Mouse (Mus musculus): ENCODE results near the gene Gm42688. TPM values are rescaled to one million over a fixed set of nuclear protein-coding genes. Genes with fewer than 3 reads are reported as not detected.
A peak's percentile ranks its signal among the peaks of the same experiment; 100 is the strongest.

The Gm42688 gene
- polyA plus RNA-seq, 1 experiment from 2014 or later: 1.1 TPM

DNA sequence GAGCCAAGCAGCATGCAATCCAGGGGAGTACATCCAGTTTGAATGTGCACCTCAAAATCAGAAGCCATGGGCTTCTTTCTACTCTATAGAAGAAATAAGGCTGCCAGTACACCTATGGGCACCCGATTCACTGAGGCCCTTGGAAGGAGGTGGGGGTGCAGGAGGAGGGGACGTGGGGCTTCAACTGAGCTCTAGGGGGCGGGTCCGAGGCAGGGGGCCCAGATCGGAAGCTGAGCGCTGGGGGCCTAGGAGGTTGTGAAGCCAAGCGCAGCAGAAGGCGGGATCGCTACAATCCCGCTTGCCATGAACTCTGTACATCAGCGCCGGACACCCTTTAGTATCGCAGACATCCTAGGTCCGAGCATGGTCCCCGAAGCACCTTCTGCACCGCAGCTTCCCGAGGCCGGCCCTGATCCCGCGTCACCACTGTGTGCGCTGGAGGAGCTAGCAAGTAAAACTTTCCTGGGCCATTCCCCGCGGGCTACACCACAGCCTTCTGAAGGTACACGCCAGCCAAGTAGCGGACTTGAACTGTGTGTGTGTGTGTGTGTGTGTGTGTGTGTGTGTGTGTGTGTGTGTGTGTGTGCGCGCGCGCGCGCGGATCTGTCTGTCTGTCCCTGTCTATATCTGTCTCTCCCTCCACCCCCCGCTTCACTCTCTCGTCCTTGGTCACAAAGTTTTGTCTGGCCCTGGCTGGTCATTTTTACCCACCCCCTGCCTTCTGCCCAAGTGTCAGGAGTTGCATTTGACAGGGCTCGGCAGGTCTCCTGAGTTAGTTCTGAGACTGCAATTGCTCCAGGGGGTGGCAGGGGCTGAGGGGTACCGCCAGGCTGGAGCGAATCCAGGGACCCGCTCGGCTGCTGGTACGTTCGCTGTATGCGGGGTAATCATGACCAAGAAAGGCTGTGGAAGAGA lies 15.0 kb upstream of the Gm42688 start, which contains the start of gene Lbx2:
Gene Lbx2, plus strand, starts transcription at position 247 of the 915 bp plus-strand sequence.
- Histone ChIP-seq H3K4me1 (replicated peaks) (peaks cover 15% of the 10 kb centered on the region), H3K9me3 (replicated peaks) (no peaks in the 10 kb centered on the region), H3K9ac (no peak within 1 kb of the TSS), H3K27me3 (peaks cover 91% of the 10 kb centered on the region), H3K27ac (no peak within 1 kb of the TSS), H3K4me2 (peak within 1 kb of the TSS; percentile 51), H3K4me3 (replicated peaks) (peak within 1 kb of the TSS; percentile 34; the same call in 1 of the 2 replicates), H3K36me3 (peaks cover 8% of the 10 kb centered on the region)
- 2% methylated on average over 39 of the region's 42 CpGs for WGBS (ENCODE audit: insufficient replicate concordance)
- ATAC-seq (ENCODE audit: low read depth): no peak
- DNase-seq: no peak

DNA sequence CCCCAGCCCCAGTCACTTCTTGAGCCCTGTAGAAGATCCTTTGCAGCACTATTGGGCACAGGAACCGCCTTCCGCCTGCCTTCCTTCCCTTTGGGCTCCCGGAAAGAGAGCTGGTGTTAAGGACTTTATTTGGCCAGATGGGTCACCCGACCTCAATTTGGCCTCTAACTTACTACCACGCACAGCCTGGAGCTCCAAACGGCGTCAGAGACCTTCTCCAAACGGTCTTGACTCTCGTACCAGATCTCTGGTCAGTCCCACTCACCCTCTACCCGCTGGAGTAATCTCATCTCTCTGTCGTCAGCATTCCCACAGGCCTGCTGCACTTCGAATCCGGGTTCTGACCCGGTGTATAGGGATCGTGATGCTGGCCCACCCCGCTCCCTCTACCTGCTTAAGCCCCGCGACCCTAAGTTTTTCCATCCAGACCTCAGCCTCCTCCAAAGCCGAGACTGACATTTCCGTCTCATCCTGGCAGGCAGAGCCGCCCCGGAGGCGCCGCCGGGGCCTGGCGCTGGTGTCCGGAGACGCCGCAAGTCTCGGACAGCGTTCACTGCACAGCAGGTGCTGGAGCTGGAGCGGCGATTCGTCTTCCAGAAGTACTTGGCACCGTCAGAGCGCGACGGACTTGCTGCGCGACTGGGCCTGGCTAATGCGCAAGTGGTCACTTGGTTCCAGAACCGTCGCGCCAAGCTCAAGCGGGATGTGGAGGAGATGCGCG lies 14.1 kb upstream of the Gm42688 start:
- no peak overlapping the region for H3K27ac ChIP-seq
- H3K4me1 ChIP-seq (replicated peaks): peaks cover 15% of the 10 kb centered on the region
- 4% methylated on average over 47 of the region's 47 CpGs for WGBS (ENCODE audit: insufficient replicate concordance)
- no peak for DNase-seq
- peak overlapping the region; percentile 33 for H3K4me3 ChIP-seq (replicated peaks)
- peaks cover under 1% of the 10 kb centered on the region; the same call in 1 of the 2 replicates for H3K36me3 ChIP-seq
- no peaks in the 10 kb centered on the region for H3K9me3 ChIP-seq (replicated peaks)
- no peak for ATAC-seq (ENCODE audit: low read depth)
- H3K27me3 ChIP-seq: peaks cover 93% of the 10 kb centered on the region
- H3K4me2 ChIP-seq: peak overlapping the region; percentile 51
- H3K9ac ChIP-seq: peak overlapping the region; percentile 13; the same call in 1 of the 2 replicates

DNA sequence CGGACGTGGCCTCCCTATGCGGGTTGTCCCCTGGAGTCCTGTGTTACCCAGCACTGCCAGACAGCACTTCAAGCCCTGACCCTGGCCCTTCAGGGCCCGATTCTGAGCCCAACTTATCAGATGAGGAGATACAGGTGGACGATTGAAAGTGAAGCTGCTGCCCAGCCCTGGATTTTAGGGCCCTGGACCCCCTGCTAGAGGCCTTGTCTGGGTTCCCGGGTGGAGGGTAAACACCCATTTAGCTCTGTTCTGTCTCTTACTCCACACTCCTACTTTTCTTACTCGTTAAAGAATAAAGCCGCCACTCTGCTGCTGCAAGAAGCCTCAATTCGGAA lies 13.5 kb upstream of the Gm42688 start:
- WGBS (ENCODE audit: insufficient replicate concordance): 15% methylated on average over 9 of the region's 9 CpGs
- H3K9ac ChIP-seq: 0 out of 2 replicates have a peak overlapping the region, but pooled peaks have one; percentile 13
- DNase-seq (no peak), ATAC-seq (ENCODE audit: low read depth) (no peak)
- no peaks in the 10 kb centered on the region for H3K36me3 ChIP-seq
- peak overlapping the region; percentile 51 for H3K4me2 ChIP-seq
- H3K27me3 ChIP-seq: peaks cover 93% of the 10 kb centered on the region
- H3K4me3 ChIP-seq (replicated peaks): peak overlapping the region; percentile 33
- no peaks in the 10 kb centered on the region for H3K9me3 ChIP-seq (replicated peaks)
- no peak overlapping the region for H3K27ac ChIP-seq
- H3K4me1 ChIP-seq (replicated peaks): peaks cover 15% of the 10 kb centered on the region

DNA sequence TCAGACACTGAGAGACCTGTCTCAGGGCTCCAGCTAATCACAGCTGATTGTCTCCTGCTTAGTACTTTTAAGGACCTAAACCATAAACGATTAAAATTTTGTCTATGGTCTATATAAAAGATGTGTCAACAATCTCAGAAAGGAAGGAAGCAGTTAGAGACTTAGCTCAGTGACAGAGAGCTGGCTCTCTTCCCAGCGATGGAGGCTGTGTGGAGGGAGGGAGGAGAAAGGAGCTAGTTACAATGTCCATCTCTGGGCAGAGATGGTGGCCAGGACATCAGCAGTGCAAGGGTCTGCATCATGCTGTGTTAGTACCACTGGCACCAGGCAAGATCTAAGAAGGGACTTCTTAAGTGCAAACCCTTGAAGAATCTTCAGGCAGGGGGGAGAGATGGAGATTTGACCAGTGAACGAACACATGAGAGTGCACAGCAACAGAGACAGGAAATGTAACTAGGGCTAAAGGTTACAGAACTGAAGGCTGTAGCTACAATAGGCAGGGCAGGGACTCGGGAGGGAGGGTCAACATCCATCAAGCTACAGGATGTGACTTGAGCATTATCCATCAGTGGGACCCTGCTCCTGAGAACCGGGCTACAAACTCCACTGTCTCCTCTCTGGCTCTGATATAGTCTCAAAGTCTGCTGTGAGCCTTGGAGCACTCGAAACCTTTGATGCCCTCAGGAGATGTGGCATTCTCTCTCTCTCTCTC lies 8.8 kb upstream of the Gm42688 start:
- H3K9ac ChIP-seq: no peak overlapping the region
- H3K9me3 ChIP-seq (replicated peaks): peaks cover 3% of the 10 kb centered on the region; the same call in 1 of the 2 replicates
- ATAC-seq (ENCODE audit: low read depth) (no peak), DNase-seq (no peak)
- no peak overlapping the region for H3K27ac ChIP-seq
- H3K4me3 ChIP-seq (replicated peaks): no peak overlapping the region
- no peaks in the 10 kb centered on the region for H3K36me3 ChIP-seq
- 18% methylated on average over 6 of the region's 6 CpGs for WGBS (ENCODE audit: insufficient replicate concordance)
- H3K4me2 ChIP-seq: no peak overlapping the region
- H3K4me1 ChIP-seq (replicated peaks): peaks cover 3% of the 10 kb centered on the region; the same call in 1 of the 2 replicates
- peaks cover 68% of the 10 kb centered on the region for H3K27me3 ChIP-seq

DNA sequence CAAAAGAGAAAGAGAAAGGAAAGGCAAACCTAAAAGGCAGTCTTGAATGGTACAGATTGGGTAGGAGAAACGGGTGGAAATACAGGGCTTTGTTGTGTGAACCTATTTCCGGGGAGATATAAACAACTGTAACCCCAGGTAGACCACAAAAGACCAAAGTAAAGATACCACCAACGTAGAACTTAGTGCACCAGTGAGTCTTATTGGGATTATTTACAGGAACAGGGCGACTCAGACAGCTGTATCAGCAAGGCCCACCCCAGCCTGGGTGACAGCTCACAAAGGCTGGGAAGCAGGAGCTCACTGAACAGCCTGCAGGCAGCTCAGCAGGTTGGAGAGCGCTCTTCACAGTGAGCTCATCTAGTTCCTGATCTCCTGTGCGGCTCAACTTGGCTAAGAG lies 5.4 kb upstream of the Gm42688 start:
- Histone ChIP-seq H3K4me3 (replicated peaks) (no peak overlapping the region), H3K27ac (no peak overlapping the region), H3K9ac (no peak overlapping the region), H3K4me1 (replicated peaks) (peaks cover 4% of the 10 kb centered on the region), H3K27me3 (peaks cover 43% of the 10 kb centered on the region), H3K9me3 (replicated peaks) (peaks cover 3% of the 10 kb centered on the region; the same call in 1 of the 2 replicates), H3K4me2 (no peak overlapping the region), H3K36me3 (no peaks in the 10 kb centered on the region)
- no peak for ATAC-seq (ENCODE audit: low read depth)
- DNase-seq: no peak
- 39% methylated on average over 6 of the region's 6 CpGs for WGBS (ENCODE audit: insufficient replicate concordance)

DNA sequence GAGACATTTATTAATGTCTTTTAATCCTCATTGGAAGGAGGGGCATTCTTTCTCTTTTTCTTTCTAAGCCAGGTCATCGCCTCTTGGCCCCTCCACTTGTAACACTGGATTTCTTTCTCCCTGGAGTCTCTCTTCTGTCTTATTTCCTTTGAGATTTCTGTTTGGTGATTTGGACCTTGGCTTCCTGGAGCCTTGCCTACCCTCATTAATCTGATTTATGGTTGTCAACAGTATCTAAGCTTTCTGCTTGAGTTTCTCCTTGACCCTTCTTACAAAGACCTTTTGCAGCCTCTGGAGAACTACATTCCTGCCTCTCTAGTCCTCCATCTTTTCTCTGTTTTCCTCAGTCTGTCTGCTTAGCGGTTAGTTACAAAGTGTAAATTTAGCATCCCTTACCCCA lies 3.0 kb upstream of the Gm42688 start:
- Histone ChIP-seq H3K9ac (no peak overlapping the region), H3K27me3 (peaks cover 27% of the 10 kb centered on the region), H3K4me1 (replicated peaks) (peaks cover 25% of the 10 kb centered on the region), H3K9me3 (replicated peaks) (peaks cover 3% of the 10 kb centered on the region; the same call in 1 of the 2 replicates), H3K36me3 (0 out of 2 replicates have a peak, but pooled peaks cover under 1% of the 10 kb centered on the region), H3K4me2 (no peak overlapping the region), H3K4me3 (replicated peaks) (no peak overlapping the region), H3K27ac (no peak overlapping the region)
- WGBS (ENCODE audit: insufficient replicate concordance): 73% methylated on average over 2 of the region's 2 CpGs
- ATAC-seq (ENCODE audit: low read depth) (no peak), DNase-seq (no peak)

DNA sequence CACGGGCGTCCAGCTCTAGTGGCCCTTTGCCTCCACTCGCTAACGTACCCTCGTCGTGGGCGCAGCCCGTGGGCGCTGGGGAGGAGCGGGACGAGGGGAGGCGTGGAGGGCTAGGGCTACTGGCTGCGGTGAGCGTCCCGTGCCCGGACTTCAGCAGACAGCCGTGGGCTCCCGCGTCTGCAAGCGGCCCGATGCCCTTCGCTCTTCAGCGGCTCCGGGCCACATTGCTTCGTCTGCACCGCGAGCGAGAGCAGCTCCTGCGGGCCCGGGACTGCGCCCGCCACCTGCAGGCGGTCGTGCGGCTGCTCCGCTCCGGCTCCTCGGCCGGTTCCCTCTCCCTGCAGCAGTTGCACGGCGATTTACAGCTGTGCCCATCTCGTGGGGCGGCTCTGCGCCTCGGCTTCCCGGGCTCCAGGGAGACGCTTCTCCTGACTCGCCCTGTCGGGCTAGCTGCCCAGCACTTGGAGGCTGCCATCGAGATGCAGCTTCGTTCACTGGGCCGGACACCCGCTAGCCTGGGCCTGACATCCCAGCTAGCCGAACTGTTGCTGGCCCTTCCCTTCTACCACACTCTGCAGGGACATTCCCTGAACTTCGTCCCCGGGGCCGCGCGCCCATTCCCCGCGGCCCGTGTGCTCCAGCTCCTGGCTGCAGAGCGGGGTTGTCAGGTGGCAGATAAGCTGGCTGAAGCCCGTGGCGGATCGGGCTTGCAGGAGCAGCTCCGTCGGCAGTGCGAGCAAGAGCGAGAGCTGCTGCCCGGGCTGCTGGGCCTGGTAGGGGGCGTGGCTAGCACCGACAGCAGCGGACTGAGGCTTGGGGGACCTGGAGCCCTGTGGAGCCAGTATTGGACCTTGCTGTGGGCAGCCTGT lies 505 bp downstream of the Gm42688 start:
- Histone ChIP-seq H3K27ac (peak overlapping the region; percentile 85), H3K4me3 (replicated peaks) (peak overlapping the region; percentile 81), H3K36me3 (peaks cover 25% of the 10 kb centered on the region), H3K27me3 (peaks cover 11% of the 10 kb centered on the region; the same call in 1 of the 2 replicates), H3K9ac (peak overlapping the region; percentile 90), H3K4me1 (replicated peaks) (peaks cover 28% of the 10 kb centered on the region), H3K9me3 (replicated peaks) (no peaks in the 10 kb centered on the region), H3K4me2 (peak overlapping the region; percentile 99)
- DNase-seq: peak; percentile 73
- under 1% methylated on average over 74 of the region's 74 CpGs for WGBS (ENCODE audit: insufficient replicate concordance)
- ATAC-seq (ENCODE audit: low read depth): peak; percentile 70

DNA sequence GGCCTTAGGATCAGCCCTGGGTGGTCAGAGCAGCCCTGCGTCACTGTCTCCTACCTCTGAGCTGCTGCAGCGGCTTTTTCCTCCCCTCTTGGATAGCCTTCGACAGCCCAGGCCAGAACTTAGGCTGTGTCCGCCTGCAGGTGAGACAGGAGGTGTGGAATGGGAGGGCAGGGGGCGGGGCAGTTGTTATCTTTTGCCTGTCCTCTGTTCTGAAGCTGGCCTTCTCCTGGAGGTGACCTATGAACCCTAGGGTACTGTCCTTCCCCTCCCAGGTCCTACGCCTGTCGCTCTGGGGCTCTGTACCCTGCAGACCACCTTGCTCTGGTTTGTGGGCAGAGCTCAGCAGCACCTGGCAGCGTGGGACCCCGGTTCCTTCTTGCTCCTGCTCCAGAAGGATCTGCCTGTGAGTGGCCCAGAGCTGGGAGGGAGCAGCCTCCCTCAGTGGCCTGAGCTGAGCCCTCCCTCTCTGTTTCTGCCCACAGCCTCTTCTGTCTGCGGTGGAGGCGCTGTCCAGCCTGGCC lies 1.8 kb downstream of the Gm42688 start:
- Histone ChIP-seq H3K9ac (peak overlapping the region; percentile 90), H3K27ac (0 out of 2 replicates have a peak overlapping the region, but pooled peaks have one; percentile 13), H3K9me3 (replicated peaks) (no peaks in the 10 kb centered on the region), H3K4me3 (replicated peaks) (peak overlapping the region; percentile 81), H3K27me3 (0 out of 2 replicates have a peak, but pooled peaks cover 5% of the 10 kb centered on the region), H3K4me2 (peak overlapping the region; percentile 99), H3K4me1 (replicated peaks) (peaks cover 41% of the 10 kb centered on the region), H3K36me3 (peaks cover 30% of the 10 kb centered on the region)
- ATAC-seq (ENCODE audit: low read depth) (peak; percentile 6; the same call in 1 of the 2 replicates), DNase-seq (no peak)
- WGBS (ENCODE audit: insufficient replicate concordance): 68% methylated on average over 11 of the region's 11 CpGs

DNA sequence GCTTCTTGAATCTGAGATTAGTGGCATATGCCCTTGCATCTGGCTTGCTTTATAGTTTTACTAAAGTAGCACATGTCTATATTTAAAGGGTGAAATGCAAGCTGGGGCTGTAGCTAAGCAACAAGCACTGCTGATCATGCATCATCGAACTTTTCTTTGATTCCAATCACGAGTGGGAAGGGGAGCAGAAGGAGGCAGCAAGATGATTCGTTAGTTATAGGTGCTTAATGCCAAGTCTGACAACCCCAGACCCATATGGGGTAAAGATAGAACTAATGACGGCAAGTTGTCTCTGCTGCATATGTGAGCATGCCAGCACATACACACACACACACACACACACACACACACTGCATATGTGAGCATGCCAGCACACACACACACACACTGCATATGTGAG lies 2.7 kb downstream of the Gm42688 start:
- peaks cover 30% of the 10 kb centered on the region for H3K36me3 ChIP-seq
- ATAC-seq (ENCODE audit: low read depth) (no peak), DNase-seq (no peak)
- 68% methylated on average over 4 of the region's 4 CpGs for WGBS (ENCODE audit: insufficient replicate concordance)
- H3K4me2 ChIP-seq: no peak overlapping the region
- H3K27me3 ChIP-seq: no peaks in the 10 kb centered on the region
- no peak overlapping the region for H3K27ac ChIP-seq
- H3K9ac ChIP-seq: no peak overlapping the region
- no peaks in the 10 kb centered on the region for H3K9me3 ChIP-seq (replicated peaks)
- peaks cover 46% of the 10 kb centered on the region for H3K4me1 ChIP-seq (replicated peaks)
- no peak overlapping the region for H3K4me3 ChIP-seq (replicated peaks)

All from liver, embryonic 13.5 days (tissue).